Comparison of ENCODE assay signal across 8 mouse cellular contexts in genomic region chr13:101545344-101546181, GRCm38 (mm10).
DNase-seq lines count a peak whose midpoint lies in the region; ATAC-seq and TF ChIP-seq lines count a peak whose summit lies in the region.

No protein-coding gene starts in this region.

- H3K36me3 ChIP-seq in heart, embryonic 13.5 days = no peaks in the 10 kb centered on the region

- DNase-seq in gastrocnemius, adult 2 months = no peak
- no peak for DNase-seq in gastrocnemius, postnatal 14 days
- DNase-seq in adrenal gland, postnatal 25 days = peak; percentile 11
- peak; percentile 77 to 84 for DNase-seq in spleen, postnatal 10 days (ENCODE audit: low spot score in 2 of 2)
- DNase-seq in right cerebral cortex, postnatal 36 days (ENCODE audit: low spot score in 2 of 2) = no peak
- no peak for DNase-seq in retina, embryonic 14.5 days (ENCODE audit: low spot score)
- DNase-seq in cerebellum, postnatal 4 days (ENCODE audit: low spot score in 2 of 2) = no peak

- ATAC-seq in heart, embryonic 13.5 days (ENCODE audit: extremely low read depth, insufficient number of reproducible peaks, low FRiP score, low TSS enrichment) = no peak

- H3K4me3 ChIP-seq in gastrocnemius, adult 2 months = no peak overlapping the region
- H3K4me3 ChIP-seq in heart, embryonic 13.5 days = no peak overlapping the region

- no peaks in the 10 kb centered on the region for H3K9me3 ChIP-seq in heart, embryonic 13.5 days

- peak overlapping the region; percentile 18; the same call in 1 of the 2 replicates for H3K4me2 ChIP-seq in heart, embryonic 13.5 days

- TF ChIP-seq CTCF in gastrocnemius, adult 2 months (IDR thresholded peaks at IDR 0.05) = no peak

- no peak overlapping the region; the same call in 1 of the 2 replicates for H3K9ac ChIP-seq in heart, embryonic 13.5 days

- H3K27me3 ChIP-seq in heart, embryonic 13.5 days (replicated peaks) = no peaks in the 10 kb centered on the region

- intact Hi-C loops in gastrocnemius, adult 2 months (cut with DNase I) = no loop called here
- intact Hi-C loops in gastrocnemius, postnatal 14 days (cut with DNase I; ENCODE audit: low total_unique reads) = no loop called here

- 0 out of 2 replicates have a peak overlapping the region, but pooled peaks have one; percentile 8 for H3K27ac ChIP-seq in gastrocnemius, adult 2 months
- peak overlapping the region; percentile 29; the same call in 1 of the 2 replicates for H3K27ac ChIP-seq in heart, embryonic 13.5 days (replicated peaks)

- WGBS in heart, embryonic 13.5 days = 25% methylated on average over 6 of the region's 6 CpGs

- peaks cover 36% of the 10 kb centered on the region for H3K4me1 ChIP-seq in heart, embryonic 13.5 days

Comparison
In these comparisons a context has a peak if more than half of its experiments do, and no peak if none do; other contexts are left out.
1. DNase-seq: peak in adrenal gland, postnatal 25 days (single experiment) and spleen, postnatal 10 days (2 of 2); none in gastrocnemius, adult 2 months (single experiment), gastrocnemius, postnatal 14 days (single experiment), right cerebral cortex, postnatal 36 days (0 of 2), retina, embryonic 14.5 days (single experiment) and cerebellum, postnatal 4 days (0 of 2).